Mouse (Mus musculus): ENCODE data around the gene Cxcr6. TPM values are rescaled to one million over a fixed set of nuclear protein-coding genes. Genes with fewer than 3 reads are reported as not detected.

Gene Cxcr6
- polyA plus RNA-seq, 1 experiment from 2014 or later: 0.07 TPM

Other genes starting within 250 kb of the Cxcr6 start
- gene Slc6a20b, start 173.9 kb upstream of the Cxcr6 start, polyA plus RNA-seq (2016; fragmentation: Nextera tagmentation; extraction: Ambion mirVana): 0.15 and 0.25 TPM in 2 replicates
- gene Ccr9, start 128.0 kb upstream of the Cxcr6 start, polyA plus RNA-seq (2016; fragmentation: Nextera tagmentation; extraction: Ambion mirVana): 0.04 and 0.09 TPM in 2 replicates
- gene Slc6a20a, start 127.6 kb upstream of the Cxcr6 start, polyA plus RNA-seq (2016; fragmentation: Nextera tagmentation; extraction: Ambion mirVana): 0.18 and 0.78 TPM in 2 replicates
- 41.3 and 42.1 TPM in 2 replicates for gene Lztfl1, start 88.8 kb upstream of the Cxcr6 start, polyA plus RNA-seq (2016; fragmentation: Nextera tagmentation; extraction: Ambion mirVana)
- gene Fyco1, start 45.4 kb downstream of the Cxcr6 start, polyA plus RNA-seq (2016; fragmentation: Nextera tagmentation; extraction: Ambion mirVana): 10.2 and 11.1 TPM in 2 replicates
- gene Xcr1, start 55.6 kb downstream of the Cxcr6 start, polyA plus RNA-seq (2016; fragmentation: Nextera tagmentation; extraction: Ambion mirVana): 0.02 and 0.04 TPM in 2 replicates
- 0.53 and 0.81 TPM in 2 replicates for gene Ccr1, start 162.2 kb downstream of the Cxcr6 start, polyA plus RNA-seq (2016; fragmentation: Nextera tagmentation; extraction: Ambion mirVana)
- gene Ccr1l1, start 171.9 kb downstream of the Cxcr6 start, polyA plus RNA-seq (2016; fragmentation: Nextera tagmentation; extraction: Ambion mirVana): not detected in 2 replicates
- gene Ccr3, start 215.5 kb downstream of the Cxcr6 start, polyA plus RNA-seq (2016; fragmentation: Nextera tagmentation; extraction: Ambion mirVana): not detected in 2 replicates

All from forebrain, embryonic 10.5 days (tissue).